Mouse (Mus musculus) layer of hippocampus, adult 2 months (tissue): ENCODE results near the gene Tlr4. TPM values are rescaled to one million over a fixed set of nuclear protein-coding genes. Genes with fewer than 3 reads are reported as not detected.

ENCODE experiments used
- DNase-seq, 2 experiments: peaks; one replicate each; pipeline ENCODE4 v3.0.0; 2022; ENCODE audit warnings: low spot score in 2 of 2
- H3K27ac ChIP-seq: fragments of 200-600 bp; 2 replicates; pipeline ENCODE4 v1.8.1; 2022
- H3K4me3 ChIP-seq: fragments of 200-600 bp; 2 replicates; pipeline ENCODE4 v1.8.1; 2022; ENCODE audit warnings: mild to moderate bottlenecking
- CTCF ChIP-seq: fragments of 200-600 bp; conservative IDR thresholded peaks from 2 replicates; pipeline ENCODE4 v1.8.1; 2022; ENCODE audit warnings: antibody characterized with exemption, mild to moderate bottlenecking, moderate library complexity
- long read RNA-seq, 2 experiments: library from polyadenylated mRNA; stranded (forward); transcript quantifications; one replicate each; pipeline ENCODE4 v2.0.0; 2021; ENCODE audit warnings: borderline mapping rate in 2 of 2
- total RNA-seq, 2 experiments: library from RNA; stranded (reverse); gene quantifications; 2 replicates each; pipeline ENCODE4 v1.2.3; 2021

The Tlr4 gene
- 1 to 10 TPM; 1.8 to 2.0 TPM for total RNA-seq
- long read RNA-seq, experiment 1, full-length matches to known transcripts = 2 of 3 reads
- long read RNA-seq, experiment 1, partial matches to known transcripts = 0 of 3 reads
- long read RNA-seq, experiment 1, other reads (novel, unspliced or antisense) = 1 of 3 reads
- long read RNA-seq, experiment 2 = 0 reads

DNA sequence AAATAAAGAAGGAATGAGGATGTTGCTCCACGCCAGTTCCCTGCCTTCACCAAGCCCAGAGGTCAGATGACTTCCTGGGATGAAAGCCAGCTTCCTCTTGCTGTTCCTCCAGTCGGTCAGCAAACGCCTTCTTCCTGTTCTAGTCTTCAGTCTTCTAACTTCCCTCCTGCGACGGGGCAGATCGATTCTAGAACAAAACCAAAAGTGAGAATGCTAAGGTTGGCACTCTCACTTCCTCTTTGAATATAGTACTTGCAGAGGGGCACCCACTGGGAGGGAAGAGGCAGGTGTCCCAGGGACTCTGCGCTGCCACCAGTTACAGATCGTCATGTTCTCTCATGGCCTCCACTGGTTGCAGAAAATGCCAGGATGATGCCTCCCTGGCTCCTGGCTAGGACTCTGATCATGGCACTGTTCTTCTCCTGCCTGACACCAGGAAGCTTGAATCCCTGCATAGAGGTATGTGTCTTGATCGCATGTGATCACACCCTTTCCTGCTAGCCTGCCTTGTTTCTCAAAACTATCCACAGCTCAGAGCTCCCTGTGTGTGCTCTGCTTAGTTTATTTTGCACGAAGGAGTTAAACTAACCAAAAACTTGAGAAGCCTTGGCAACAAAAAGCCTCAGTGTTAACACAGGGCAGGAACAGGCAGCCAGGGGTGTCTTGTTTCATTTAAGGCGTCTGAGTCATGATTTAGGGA, at the start of gene Tlr4:
Gene Tlr4 (plus strand): TSS at position 122 of the 700 bp plus-strand sequence.
- no peak for TF ChIP-seq CTCF
- Histone ChIP-seq H3K4me3 (peak within 1 kb of the TSS; percentile 42), H3K27ac (peak within 1 kb of the TSS; percentile 70)
- DNase-seq = peak; percentile 10 to 41

DNA sequence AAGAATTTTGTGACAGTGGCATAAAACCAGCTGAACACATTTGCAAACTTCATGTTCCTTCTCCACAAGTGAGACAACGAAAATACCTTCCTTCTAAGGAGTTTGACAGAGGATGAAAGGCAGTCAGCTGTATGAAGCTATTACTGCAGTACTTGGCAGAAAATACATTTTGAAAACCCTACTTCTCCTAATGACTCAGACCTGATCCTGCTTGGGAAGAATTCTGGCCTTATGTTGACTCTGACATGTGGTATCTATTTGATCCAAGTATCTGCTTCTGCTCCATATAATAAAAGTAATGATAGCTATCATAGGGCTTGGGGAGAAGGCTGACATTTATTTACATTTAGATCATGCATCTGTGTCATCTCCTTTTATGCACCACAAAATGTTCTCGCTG, 33.1 kb upstream of the Tlr4 start:
- DNase-seq = no peak
- H3K4me3 ChIP-seq = no peak overlapping the region
- TF ChIP-seq CTCF = no peak
- no peak overlapping the region for H3K27ac ChIP-seq

DNA sequence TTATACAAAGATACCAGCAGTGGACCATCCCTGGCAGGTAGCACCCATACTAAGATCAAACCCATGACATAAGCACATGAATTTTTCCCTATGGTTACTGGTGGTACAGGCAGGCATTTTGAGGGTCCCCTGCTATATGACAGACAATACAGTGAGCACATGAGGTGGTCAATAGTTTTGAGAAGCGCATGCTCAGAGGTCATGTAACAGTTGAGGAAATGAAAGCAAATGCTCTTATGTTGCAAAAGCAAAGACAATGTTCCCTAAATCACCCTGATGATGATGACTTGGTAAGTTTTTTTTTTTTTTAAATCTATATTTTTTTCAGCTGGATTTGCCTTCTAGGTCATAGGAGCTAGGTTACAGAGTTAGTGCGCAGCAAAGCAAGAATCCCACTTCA, 30.7 kb upstream of the Tlr4 start:
- H3K27ac ChIP-seq = no peak overlapping the region
- H3K4me3 ChIP-seq = no peak overlapping the region
- no peak for DNase-seq
- no peak for TF ChIP-seq CTCF

DNA sequence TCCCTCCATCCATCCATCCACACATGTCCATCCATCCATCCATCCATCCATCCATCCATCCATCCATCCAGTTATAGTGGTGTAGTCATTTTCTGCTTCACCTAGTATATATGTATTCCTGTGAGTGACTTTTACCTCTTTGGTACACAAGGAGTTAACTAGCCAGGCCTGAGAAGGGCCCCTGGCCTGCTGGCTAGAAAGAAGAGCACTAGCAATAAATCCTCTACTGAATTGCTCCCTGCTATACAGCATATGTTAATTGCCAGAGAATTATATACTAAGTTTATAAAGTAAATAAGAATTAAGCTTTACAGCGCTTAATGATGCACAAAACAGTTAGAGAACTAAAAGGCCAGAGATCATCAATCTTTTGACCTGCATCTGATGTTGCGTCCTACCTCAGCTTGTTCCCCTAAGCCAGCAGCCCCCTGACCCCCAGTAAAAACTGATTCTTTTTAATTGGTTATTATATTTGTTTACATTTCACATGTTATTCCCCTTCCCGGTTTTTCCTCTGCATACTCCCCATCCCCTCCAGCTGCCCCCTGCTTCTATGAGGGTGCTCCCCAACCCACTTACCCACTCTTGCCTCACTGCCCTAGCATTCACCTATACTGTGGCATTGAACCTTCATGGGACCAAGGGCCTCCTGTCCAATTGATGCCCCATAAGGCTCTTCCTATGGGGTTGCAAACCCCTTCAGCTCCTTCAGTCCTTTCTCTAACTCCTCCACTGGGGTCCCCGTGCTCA, 22.7 kb upstream of the Tlr4 start:
- Histone ChIP-seq H3K4me3 (no peak overlapping the region), H3K27ac (no peak overlapping the region)
- no peak for DNase-seq
- no peak for TF ChIP-seq CTCF

DNA sequence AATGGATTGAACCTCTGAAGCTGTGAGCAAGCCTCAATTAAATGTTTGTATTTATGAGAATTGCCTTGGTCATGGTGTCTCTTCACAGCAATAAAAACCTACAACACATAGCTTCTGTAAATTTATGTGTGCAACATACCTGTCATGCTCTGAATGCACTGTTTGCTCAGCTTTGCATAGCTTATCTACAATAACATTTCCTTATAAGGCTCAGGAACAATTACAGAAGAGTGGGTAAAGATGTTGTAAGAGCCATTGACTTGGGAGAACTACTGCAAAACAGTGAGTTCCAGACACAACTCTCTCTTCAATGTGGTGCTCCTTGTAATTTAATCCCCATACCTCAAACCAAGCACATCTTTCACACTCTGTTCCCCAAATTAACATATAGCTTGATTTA, 21.6 kb upstream of the Tlr4 start:
- H3K27ac ChIP-seq = no peak overlapping the region
- H3K4me3 ChIP-seq = no peak overlapping the region
- no peak for TF ChIP-seq CTCF
- DNase-seq = no peak

DNA sequence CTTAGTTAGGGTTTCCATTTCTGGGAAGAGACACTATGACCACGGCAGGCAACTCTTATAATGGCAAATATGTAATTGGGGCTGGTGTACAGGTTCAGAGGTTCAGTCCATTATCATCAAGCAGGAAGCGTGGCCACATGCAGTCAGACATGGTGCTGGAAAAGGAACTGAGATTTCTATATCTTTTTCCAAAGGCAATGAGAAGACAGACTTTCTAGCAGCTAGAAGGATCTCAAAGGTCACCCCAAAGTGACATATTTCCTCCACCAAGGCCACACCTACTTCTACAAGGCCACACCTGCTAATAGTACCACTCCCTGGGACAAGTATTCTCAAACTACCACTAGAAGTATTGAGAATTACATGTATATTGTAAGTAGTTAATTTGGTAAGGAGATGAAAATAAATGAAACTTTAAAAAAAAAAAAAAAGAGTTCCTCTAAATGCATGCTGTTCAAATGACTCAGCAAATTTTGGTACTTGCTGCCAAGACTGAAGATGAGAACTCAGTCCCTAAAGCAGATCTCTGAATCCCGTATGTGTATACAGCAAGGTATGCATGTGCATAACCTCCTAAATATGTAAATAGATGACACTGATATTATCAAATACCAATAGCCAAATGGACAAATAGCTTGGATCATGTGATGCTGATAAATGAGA, 10.9 kb upstream of the Tlr4 start:
- no peak overlapping the region for H3K4me3 ChIP-seq
- no peak overlapping the region for H3K27ac ChIP-seq
- no peak for TF ChIP-seq CTCF
- DNase-seq = no peak

DNA sequence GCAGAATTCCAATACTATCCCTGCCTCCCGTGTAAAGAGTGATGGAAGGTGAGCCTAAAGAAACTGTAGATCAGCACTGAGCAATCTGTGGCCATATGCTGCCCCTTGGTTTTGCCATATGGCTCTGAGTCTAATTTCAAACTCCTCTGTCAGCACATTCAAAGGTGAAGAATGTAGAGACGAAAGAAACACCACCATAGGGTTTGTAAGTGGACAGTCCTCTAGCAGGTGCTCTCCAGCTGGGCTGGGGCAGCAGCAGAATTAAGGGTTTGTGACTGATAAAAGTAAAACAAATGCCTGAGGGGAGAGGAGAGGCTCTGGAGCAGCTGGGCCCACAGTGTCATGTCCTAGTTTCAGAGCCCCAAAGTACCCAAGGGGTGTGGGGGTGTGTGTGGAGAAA, 6.2 kb upstream of the Tlr4 start:
- no peak for TF ChIP-seq CTCF
- H3K27ac ChIP-seq = no peak overlapping the region
- DNase-seq = no peak
- no peak overlapping the region for H3K4me3 ChIP-seq

DNA sequence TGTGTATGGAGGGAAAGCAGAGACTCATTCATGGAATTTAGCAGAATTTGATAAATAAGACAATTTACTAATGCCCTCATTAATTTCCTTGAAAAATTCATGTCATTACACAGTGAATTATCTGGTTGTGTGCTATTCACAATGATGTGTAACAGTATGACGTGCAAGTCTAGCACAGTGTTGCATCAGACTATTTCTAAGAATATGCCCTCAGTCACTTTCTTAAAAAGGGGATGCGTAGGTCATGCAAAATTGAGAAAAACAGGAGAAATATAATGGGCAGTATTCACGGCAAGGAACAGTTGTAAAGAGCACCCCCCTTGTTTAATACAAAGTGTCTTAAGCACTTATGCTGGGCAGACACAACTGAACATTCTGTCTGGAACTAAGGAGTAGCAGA, 5.6 kb upstream of the Tlr4 start:
- no peak overlapping the region for H3K27ac ChIP-seq
- DNase-seq = no peak
- H3K4me3 ChIP-seq = no peak overlapping the region
- no peak for TF ChIP-seq CTCF

DNA sequence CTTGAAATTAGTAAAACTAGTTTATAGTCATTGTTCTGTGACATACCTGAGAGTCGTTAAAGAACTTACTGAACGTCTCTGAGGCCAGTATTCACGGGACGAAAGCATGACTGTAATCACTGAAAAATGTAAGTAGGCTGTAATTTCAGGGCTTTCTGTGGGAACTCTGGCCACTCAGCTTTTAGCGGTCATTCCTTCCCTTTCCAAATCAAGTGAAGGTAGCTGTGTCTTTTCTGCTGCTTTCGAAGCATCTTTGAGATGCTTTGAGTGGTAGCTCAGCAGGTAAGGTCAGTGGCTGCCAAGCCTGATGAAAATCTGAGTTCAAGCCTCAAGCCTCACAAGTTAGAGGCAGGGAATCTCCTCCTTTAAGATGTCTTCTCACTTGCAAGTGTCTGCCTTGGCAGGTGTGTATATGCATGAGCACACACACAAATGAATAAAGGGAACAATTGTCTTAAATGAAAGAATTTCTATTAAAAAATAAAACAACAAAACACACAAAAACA, 832 bp downstream of the Tlr4 start:
- DNase-seq = no peak
- TF ChIP-seq CTCF = no peak
- peak overlapping the region; percentile 42 for H3K4me3 ChIP-seq
- peak overlapping the region; percentile 70 for H3K27ac ChIP-seq

DNA sequence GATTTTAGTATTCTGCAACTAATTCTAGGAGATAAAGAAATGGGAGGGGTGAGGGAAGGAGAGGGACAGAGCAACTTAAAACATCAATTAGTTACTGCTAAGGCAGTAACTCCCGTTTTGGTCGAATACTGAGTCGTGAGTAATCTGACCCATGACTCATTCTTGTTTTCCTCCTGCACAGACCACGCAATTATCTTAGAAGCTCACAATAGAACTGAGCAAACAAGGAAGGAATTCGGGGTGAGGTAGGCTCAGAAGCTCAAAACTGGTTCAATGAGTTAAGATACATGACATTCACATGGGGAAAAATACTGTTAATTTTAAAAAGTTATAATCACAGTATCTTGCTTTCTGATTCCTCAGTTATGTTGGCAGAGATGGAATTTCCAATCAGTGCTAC, 1.3 kb downstream of the Tlr4 start:
- Histone ChIP-seq H3K4me3 (peak overlapping the region; percentile 42), H3K27ac (no peak overlapping the region)

DNA sequence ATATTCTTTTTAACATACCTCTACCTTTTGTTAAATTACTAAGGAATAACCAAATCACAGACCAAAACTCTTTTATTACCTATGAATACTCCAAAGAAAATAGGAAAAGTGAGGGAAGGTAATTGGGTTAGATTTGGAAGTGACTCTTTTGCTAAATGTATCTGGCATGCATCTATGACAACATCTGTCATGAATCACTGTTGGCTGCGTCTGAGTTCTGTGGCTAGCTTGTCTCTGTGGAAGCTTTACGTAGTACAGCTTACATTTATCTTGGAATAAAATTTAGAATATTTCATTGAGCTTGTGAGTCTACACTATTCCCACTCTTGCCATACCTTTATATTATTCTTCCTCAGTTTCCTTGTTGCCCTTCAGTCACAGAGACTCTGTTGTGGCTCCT, 10.7 kb downstream of the Tlr4 start:
- TF ChIP-seq CTCF = no peak

More for the DNA sequence above, 1.3 kb downstream of the Tlr4 start:
- no peak for TF ChIP-seq CTCF
- no peak for DNase-seq

DNA sequence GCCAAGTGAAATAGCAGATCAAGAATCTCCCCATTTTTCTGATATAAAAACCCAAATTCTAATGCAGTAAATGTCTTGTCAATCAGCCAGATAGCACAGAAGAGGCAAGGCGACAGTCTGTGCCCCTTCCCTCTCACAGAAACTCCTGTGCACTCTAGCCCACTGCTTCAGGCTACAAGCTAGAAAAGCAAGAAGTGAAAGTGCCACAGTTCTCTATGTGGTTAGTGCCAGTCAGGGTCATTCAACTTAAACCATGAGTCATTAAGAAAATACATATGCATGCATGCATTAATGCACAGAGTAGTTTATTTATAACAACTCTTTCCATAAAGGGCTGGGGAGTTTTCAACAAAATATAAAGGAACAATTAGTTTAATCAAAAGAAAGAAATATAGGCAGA, 15.9 kb downstream of the Tlr4 start:
- DNase-seq = no peak
- Histone ChIP-seq H3K4me3 (no peak overlapping the region), H3K27ac (no peak overlapping the region)
- no peak for TF ChIP-seq CTCF

More for the DNA sequence above, 10.7 kb downstream of the Tlr4 start:
- no peak for DNase-seq
- Histone ChIP-seq H3K27ac (no peak overlapping the region), H3K4me3 (no peak overlapping the region)

DNA sequence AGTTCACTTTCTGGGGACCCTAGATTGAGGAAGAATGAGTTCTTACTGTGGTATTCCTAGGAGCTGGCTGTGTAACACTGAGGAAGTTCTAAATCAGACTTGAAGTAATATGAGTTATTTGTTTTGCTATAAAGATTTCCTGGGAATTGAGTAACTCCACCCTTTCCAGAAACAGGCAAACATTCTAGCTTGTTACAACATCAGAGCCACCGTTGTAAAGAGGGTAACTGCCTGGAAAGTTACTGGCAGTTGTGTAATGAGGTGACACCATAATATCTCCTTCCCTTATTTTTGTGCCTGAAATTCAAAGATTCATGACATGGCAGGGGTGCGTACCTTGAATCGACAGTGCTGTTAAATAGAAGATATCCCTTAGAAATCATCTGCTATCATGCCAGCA, 24.6 kb downstream of the Tlr4 start:
- Histone ChIP-seq H3K27ac (no peak overlapping the region), H3K4me3 (no peak overlapping the region)
- DNase-seq = no peak
- no peak for TF ChIP-seq CTCF
